Mouse (Mus musculus) brain, embryonic 14.5 days (tissue): Measurements from ENCODE around the gene Mmp13. TPM values are rescaled to one million over a fixed set of nuclear protein-coding genes. Genes with fewer than 3 reads are reported as not detected.
"Not testable (repeated sequence)": the region's sequence is repeated elsewhere in the genome, so short reads cannot be mapped to it uniquely, and the experiment has no call there.

Source experiments
- DNase-seq: peaks from one replicate; pipeline ENCODE4 v3.0.0-alpha.2; 2011; ENCODE audit warnings: low read depth
- CTCF ChIP-seq: fragments of 200-500 bp; IDR thresholded peaks from 2 replicates; pipeline ENCODE4 v1.5.1; 2012; ENCODE audit warnings: inconsistent platforms, mild to moderate bottlenecking, moderate library complexity, borderline replicate concordance; ENCODE audit not compliant: insufficient read depth, insufficient read length; ENCODE audit errors: extremely low read depth
- POLR2A ChIP-seq: fragments of 200-500 bp; IDR thresholded peaks from 2 replicates; pipeline ENCODE4 v1.6.1; 2012; ENCODE audit warnings: mild to moderate bottlenecking, inconsistent platforms, borderline replicate concordance; ENCODE audit not compliant: poor library complexity, insufficient read depth, insufficient read length, severe bottlenecking; ENCODE audit errors: extremely low read depth
- polyA plus RNA-seq: library from polyadenylated mRNA; depleted of rRNA; stranded (reverse); fragments of >200 nt; gene quantifications from 2 replicates; pipeline ENCODE4 v1.2.3, GENCODE M21; 2012; rRNA removed

Mmp13 gene
- polyA plus RNA-seq, result 0.11 TPM in 1 of 2 replicates, not detected in the other

DNA sequence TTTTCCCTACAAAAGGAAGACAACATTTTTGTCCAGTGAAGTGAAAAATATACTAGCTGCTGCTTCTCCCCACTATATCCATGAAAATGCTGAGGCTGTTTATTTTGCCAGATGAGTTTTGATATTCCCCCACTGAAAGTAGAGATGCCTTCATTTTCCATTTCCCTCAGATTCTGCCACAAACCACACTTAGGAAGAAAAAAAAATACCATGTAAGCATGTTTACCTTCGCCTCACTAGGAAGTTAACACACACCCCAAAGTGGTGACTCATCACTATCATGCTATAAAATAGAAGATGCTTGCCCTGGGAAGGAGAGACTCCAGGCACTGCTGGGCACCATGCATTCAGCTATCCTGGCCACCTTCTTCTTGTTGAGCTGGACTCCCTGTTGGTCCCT lies at the start of gene Mmp13:
Mmp13 (plus strand) TSS at position 301 of the 400 bp plus-strand sequence.
- no peak for DNase-seq
- TF ChIP-seq CTCF (no peak), POLR2A (no peak)

DNA sequence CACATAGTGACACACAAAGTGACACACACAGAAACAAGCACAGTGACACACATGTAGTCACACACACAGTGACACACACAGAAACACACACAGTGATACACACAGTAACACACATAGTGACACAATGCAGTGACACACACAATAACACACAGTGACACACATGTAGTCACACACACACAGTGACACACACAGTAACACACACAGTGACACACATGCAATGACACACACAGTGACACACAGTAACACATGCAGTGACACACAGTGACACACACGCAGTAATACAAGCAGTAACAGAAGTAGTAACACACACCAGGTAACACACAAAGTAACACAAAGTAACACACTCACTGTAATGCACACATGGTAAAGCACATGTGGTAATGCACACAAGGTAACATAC lies 33.7 kb upstream of the Mmp13 start:
- TF ChIP-seq CTCF (no peak), POLR2A (no peak)
- no peak for DNase-seq

DNA sequence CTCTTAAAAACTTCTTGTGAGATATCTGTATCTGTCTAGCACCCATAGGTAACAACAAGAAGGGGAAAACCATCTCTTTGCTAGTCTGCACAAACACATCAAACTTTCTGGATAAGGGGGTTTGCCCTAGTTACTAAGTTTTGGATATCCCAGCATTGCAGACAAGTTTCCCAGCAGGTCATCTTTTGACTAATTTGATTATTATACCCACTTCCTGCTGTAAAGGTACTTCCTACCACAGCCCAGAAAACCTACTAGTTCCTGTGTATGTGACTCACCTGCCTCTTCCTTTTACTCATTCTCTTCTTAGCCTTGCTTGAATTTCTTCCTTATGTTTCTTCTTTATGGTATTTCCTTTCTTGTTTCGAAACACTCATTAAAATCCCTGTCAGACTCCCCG lies 32.3 kb upstream of the Mmp13 start:
- DNase-seq, result no peak
- TF ChIP-seq CTCF (no peak), POLR2A (no peak)

DNA sequence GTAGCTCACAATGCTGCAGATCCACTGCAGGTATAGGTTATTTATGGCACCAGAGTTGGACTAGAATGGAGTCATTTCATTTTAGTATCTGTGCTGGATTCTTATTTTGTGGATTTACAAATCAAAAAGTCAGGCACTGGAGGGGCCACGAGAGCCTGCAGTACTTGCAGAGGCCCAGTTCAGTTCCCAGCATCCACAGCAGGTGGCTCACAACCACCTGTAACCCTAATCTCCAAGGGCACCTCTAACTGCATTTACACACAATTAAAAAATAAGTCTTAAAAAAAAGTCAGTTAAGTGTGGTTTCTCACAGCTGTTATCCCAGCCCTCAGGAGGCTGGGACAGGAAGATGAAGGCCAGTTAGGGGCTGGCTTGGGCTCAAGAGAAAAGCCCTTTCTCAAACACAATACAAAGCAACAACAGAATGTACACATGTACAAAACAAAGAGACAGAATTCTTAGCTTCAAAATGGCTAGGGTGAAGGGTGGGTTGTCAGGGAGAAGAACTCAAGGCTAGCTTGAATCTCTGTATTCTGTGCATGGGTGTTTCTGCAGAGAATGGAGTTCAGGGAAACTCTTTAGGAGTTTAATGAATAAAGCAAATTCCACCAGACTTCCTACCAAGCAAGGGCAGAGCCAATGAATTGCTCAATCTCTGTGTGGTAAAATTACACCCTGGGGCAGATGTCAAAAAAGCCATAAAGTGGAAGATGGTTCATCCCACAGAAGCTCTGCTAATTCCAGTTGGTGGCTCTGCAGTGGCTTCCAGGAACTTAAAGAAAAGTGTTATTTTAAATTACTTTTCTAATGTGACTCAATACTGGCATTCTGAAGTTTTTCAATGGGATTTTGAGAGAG lies 19.3 kb upstream of the Mmp13 start:
- no peak for TF ChIP-seq POLR2A
- no peak for TF ChIP-seq CTCF

DNA sequence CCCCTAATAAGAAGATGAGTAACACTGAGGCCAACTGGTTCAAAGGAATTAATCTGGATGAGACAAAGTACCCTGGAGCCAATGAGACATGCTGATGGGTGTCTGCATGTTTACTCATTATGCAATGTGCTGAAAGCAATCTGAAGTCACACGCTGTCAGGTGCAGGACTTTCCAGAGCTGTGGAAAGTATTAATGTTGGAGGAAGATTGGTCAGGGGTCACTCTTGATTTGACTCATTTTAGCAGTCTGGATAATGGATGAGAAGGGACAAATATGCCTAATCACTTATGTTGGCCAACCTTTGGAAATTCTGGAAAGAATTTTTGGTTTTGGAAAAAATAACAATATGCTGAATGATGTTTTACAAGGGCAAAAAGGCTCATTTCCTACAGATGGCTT lies 10.6 kb upstream of the Mmp13 start:
- TF ChIP-seq POLR2A (no peak), CTCF (no peak)
- DNase-seq, result no peak

More for the DNA sequence above, 19.3 kb upstream of the Mmp13 start:
- no peak for DNase-seq

DNA sequence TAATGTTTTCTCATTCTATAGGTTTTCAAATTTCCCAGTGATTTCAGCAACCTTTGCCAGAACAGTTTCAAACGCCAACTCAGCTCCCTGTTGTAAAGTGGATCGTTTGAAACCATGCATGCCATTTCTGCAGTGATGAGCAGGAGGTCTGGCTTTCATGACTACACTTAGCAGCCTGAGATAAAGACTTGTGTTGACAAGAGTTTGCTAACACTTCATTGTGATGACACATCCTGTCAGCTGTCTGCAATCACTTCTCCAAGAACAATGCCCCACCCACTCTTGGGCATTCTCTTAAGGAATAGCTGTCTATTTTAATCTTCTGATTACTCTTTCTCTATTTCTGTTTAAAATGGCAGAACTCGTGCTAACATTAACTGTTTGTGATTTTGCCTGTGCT lies 2.2 kb upstream of the Mmp13 start:
- DNase-seq, result peak; percentile 24
- TF ChIP-seq CTCF (no peak), POLR2A (no peak)

DNA sequence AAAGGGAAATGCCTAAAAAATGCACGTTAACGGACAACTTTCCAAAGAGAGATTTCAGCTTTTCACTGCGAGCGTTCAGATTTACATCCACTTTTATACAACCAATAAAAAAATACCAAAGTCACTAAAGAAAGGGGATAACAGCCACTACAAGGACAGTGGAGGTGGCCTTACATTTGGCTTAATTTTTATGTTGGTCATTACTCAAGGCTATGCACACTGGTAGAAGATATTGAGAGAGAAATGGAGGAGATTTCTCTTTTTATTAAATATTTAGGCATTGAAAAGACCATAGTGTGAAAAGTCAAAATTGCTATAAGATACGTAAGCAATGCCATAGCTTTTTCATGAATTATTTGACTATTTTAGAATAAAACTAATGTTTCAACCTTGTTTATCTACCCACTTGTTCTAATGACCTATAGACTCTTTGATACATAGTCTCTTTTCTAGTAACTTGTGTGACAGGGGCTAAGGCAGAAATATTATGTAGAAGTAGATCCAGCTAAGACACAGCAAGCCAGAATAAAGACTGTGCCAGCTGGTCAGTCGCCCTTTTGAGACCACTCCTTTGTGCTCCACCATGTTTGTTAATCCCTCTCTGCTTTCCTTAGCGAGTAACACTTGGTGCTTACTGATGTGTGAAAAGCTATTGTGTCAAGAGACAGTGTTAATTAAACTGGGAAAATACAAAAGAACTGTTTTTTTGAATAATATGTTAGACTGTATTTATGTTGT lies 10.4 kb downstream of the Mmp13 start:
- no peak for TF ChIP-seq CTCF
- no peak for TF ChIP-seq POLR2A
- peak; percentile 46 for DNase-seq

DNA sequence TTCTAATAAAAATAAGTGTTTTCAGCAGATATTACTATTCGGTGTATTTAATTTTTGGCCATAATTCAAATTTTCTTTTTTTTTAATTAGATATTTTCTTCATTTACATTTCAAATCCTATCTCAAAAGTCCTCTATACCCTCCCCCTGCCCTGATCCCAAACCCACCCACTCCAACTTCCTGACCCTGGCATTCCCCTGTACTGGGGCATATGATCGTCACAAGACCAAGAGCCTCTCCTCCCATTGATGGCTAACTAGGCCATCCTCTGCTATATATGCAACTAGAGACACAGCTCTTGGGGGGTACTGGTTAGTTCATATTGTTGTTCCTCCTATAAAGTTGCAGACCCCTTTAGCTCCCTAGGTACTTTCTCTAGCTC lies 11.0 kb downstream of the Mmp13 start:
- DNase-seq, result not testable (repeated sequence)

DNA sequence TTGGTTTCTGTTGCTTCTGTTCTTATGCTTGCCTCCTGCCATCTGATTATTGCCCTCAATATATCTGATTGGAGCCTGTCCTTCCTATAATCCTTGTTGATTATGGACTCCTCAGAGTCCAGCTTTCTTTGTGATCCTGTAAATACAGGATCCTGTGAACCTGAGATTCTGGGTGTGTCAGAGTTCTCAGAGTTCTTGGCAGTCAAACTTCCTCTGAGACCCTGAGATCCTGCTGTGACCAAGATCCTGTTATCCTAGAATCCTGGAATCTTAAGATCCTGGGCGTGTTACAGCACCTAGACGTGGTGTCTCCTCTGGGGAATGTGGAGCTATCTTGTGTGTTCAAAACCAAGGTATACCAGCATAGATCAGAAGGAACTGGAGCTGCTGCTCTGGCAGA lies 17.2 kb downstream of the Mmp13 start:
- TF ChIP-seq POLR2A (no peak), CTCF (no peak)

DNA sequence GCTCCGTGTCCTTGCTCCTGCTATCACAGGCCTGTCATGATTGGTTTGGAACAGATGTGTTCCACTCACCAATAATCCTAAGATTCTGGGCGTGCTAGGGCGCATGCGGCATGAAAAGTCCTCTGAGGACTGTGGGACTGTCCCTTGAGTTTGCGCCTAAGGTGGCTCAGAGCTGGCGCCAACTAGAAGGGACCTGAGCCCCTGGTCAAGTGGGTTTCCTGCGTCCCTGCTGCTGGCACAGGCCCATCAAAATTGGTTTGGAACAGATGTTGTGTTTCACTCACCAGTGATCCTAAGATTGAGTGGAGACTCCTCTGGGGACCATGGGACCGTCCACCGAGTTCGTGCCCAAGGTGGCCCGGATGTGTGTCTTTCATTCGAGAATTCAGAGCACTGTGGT lies 17.6 kb downstream of the Mmp13 start:
- TF ChIP-seq POLR2A, result no peak
- no peak for TF ChIP-seq CTCF
- no peak for DNase-seq

More for the DNA sequence above, 17.2 kb downstream of the Mmp13 start:
- DNase-seq, result no peak

DNA sequence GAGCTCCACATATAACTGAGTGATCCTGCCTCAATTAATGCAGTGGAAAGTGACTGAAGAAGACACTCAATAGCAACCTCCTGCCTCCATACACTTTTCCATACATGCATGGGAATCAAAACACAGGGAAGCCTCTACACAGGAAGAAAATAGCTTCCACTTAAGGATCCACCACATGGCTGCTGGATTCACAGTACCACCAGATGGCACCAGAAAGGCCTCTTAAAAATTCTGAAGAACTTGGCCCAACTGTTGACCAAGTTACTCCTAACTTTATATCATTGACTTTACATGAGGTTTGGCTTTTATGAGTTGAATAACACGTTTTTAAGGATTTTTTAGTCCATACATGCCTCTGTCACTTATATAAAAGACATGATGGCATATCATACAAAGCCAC lies 19.8 kb downstream of the Mmp13 start:
- DNase-seq, result no peak
- TF ChIP-seq POLR2A, result no peak
- TF ChIP-seq CTCF, result no peak

DNA sequence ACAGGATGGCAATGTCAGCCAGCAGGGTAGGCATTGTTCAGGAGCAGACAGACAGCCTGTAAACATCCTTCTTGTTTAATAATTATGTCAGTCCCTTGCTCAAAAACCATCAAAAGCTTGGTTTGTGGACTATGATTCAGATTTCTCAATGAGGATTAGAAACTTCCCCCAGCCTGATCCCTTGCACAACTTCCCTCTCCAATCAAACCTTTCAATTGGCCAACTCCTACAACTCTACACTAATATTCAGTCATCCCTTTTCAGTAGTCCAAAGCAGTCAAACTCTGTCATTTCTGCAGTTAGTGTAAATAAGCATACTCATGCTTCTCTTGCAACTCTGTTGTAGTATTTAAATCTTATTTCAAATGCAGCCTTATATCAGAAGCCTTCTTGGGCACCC lies 59.5 kb downstream of the Mmp13 start:
- no peak for DNase-seq
- no peak for TF ChIP-seq CTCF
- TF ChIP-seq POLR2A, result no peak

Other genes with a start within 250 kb of the Mmp13 start
- gene Dync2h1, start 88.1 kb upstream of the Mmp13 start, polyA plus RNA-seq, result 6.6 and 7.0 TPM in 2 replicates
- gene Dcun1d5, start 88.0 kb upstream of the Mmp13 start, polyA plus RNA-seq, result 69.1 and 88.4 TPM in 2 replicates
- gene Mmp12, start 71.9 kb downstream of the Mmp13 start, polyA plus RNA-seq, result 0.04 TPM in 1 of 2 replicates, not detected in the other
- gene Mmp1b, start 115.5 kb downstream of the Mmp13 start, polyA plus RNA-seq, result not detected in 2 replicates
- gene Mmp3, start 173.3 kb downstream of the Mmp13 start, polyA plus RNA-seq, result 0.05 TPM in 1 of 2 replicates, not detected in the other
- gene Mmp10, start 229.8 kb downstream of the Mmp13 start, polyA plus RNA-seq, result not detected in 2 replicates